Mouse (Mus musculus): Measurements from ENCODE around the gene Pcx. TPM values are rescaled to one million over a fixed set of nuclear protein-coding genes. Genes with fewer than 3 reads are reported as not detected.

The Pcx gene
- polyA plus RNA-seq, 1 experiment from 2014 or later: 32.1 TPM

DNA sequence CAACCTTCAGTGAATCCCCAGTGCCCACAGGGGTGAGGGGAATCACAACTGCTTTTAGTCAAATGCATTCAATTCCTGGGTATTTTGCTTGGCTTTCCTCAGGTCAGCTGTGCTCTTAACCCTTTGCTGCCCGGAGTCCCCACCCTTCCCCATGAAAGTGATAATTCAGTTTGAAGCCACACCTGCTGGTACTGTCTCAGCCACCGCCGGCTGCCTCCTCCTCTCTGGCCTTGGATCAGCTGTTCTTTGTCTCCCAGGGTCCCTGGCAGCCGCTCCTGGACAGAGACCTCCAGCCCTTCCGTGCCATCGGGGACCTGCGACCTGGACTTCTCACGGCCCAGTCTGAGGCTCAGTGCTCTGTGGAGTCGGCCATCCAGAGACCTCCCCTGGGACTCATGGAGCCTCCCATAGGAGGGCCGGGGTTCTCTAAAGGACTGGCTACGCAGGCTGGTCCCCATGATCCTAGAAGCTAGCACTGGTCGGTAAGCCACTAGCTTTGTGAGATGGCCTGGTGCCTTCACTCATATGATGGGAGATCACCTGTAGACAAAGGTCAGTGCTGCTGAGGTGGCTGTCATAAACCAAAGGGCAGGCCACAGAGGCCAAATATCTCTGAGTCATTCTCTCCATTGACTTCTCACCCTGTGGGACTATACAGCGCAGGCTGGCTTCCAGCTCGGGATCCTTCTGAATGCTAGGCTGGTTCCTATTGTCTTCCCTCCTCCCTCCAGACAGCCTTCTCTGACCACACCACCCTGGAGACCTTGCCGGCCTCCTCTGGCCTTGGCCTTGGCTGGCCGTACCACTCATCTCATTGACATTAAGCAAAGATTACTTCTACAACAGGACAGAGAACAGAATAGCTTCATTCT, 12.0 kb upstream of the Pcx start, which contains the start of gene 2010003K11Rik:
Gene 2010003K11Rik, minus strand, starts transcription at position 522 of the 872 bp plus-strand sequence.
- H3K4me1 ChIP-seq: peaks cover 9% of the 10 kb centered on the region; the same call in 1 of the 2 replicates
- no peaks in the 10 kb centered on the region for H3K36me3 ChIP-seq
- no peaks in the 10 kb centered on the region for H3K27me3 ChIP-seq
- no peak for ATAC-seq (ENCODE audit: insufficient number of reproducible peaks, insufficient read depth, low FRiP score, low TSS enrichment)
- no peak within 1 kb of the TSS for H3K4me3 ChIP-seq
- H3K27ac ChIP-seq: peak within 1 kb of the TSS; percentile 30; the same call in 1 of the 2 replicates
- no peaks in the 10 kb centered on the region for H3K9me3 ChIP-seq
- H3K4me2 ChIP-seq (replicated peaks): peak within 1 kb of the TSS; percentile 15; the same call in 1 of the 2 replicates
- no peak within 1 kb of the TSS for H3K9ac ChIP-seq
- WGBS: 55% methylated on average over 16 of the region's 16 CpGs

DNA sequence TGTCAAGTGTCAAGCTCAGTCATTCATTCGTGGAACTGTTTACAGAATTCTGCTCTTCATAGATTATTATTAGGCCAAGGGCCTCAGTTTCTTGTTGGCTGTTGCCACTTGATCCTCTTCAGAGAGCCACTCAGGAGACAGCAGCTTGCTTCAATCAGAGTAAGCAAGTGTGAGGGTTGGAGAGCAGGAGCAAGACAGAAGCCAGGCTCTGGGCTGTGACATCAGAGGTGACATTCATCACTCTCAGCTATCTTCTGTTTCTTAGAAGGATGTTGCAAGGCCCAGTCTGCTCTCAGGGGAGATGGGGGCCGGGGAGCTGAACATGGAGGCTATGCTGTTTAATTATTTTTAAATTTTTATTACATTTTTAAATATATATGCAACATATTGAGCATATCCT, 7.6 kb upstream of the Pcx start:
- H3K4me3 ChIP-seq: no peak overlapping the region
- no peak overlapping the region for H3K4me2 ChIP-seq (replicated peaks)
- no peaks in the 10 kb centered on the region for H3K36me3 ChIP-seq
- H3K9ac ChIP-seq: no peak overlapping the region
- H3K27ac ChIP-seq: no peak overlapping the region
- WGBS: 69% methylated on average over 2 of the region's 2 CpGs
- peaks cover 5% of the 10 kb centered on the region; the same call in 1 of the 2 replicates for H3K4me1 ChIP-seq
- ATAC-seq (ENCODE audit: insufficient number of reproducible peaks, insufficient read depth, low FRiP score, low TSS enrichment): no peak
- H3K27me3 ChIP-seq: no peaks in the 10 kb centered on the region
- no peaks in the 10 kb centered on the region for H3K9me3 ChIP-seq

DNA sequence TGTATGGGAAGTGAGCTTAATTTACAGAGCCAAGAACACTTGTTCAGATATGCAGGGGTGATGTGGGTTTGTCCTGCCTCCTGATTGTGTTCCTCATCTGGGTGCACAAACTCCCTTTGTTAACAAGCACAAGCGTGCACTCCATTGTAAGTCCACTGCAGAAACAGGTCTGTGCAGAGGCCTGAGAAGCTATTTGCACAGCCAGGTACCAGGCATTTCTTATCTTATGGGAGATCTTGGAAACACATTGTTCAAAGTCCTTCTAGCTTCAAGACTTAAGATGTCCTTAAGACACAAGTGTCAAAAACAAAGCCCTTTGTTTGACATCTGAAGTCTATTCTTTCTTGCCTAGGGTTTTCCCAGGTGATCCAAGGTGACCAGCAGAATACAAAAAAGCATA, 5.4 kb upstream of the Pcx start:
- Histone ChIP-seq H3K27me3 (no peaks in the 10 kb centered on the region), H3K4me1 (peaks cover 4% of the 10 kb centered on the region; the same call in 1 of the 2 replicates), H3K36me3 (no peaks in the 10 kb centered on the region), H3K9ac (no peak overlapping the region), H3K27ac (no peak overlapping the region), H3K4me3 (no peak overlapping the region), H3K4me2 (replicated peaks) (no peak overlapping the region), H3K9me3 (no peaks in the 10 kb centered on the region)
- no peak for ATAC-seq (ENCODE audit: insufficient number of reproducible peaks, insufficient read depth, low FRiP score, low TSS enrichment)
- 91% methylated on average over 1 of the region's 1 CpGs for WGBS

DNA sequence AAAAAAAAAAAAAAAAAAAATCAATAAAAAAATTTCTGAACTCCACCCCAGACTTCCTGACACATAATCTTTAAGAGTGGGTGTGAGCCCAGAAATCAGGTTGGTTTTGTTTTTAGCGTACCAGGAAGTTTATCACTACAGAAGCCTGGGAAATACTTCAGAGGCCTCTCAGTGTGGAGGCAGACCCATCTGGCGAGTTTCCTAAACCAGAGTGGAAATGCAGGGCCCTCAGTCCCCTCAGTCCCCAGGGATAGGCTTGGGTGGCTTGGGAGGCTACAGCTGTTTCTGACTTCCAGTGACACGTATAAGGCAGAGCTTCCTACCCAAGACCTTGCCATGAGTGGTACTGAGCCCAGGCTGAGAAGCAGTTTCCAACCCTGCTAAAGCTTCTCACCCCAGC, 2.5 kb upstream of the Pcx start:
- Histone ChIP-seq H3K9me3 (no peaks in the 10 kb centered on the region), H3K4me2 (replicated peaks) (no peak overlapping the region), H3K9ac (no peak overlapping the region), H3K27me3 (no peaks in the 10 kb centered on the region), H3K4me1 (peaks cover 9% of the 10 kb centered on the region), H3K4me3 (no peak overlapping the region), H3K27ac (no peak overlapping the region), H3K36me3 (no peaks in the 10 kb centered on the region)
- 73% methylated on average over 3 of the region's 3 CpGs for WGBS
- no peak for ATAC-seq (ENCODE audit: insufficient number of reproducible peaks, insufficient read depth, low FRiP score, low TSS enrichment)

DNA sequence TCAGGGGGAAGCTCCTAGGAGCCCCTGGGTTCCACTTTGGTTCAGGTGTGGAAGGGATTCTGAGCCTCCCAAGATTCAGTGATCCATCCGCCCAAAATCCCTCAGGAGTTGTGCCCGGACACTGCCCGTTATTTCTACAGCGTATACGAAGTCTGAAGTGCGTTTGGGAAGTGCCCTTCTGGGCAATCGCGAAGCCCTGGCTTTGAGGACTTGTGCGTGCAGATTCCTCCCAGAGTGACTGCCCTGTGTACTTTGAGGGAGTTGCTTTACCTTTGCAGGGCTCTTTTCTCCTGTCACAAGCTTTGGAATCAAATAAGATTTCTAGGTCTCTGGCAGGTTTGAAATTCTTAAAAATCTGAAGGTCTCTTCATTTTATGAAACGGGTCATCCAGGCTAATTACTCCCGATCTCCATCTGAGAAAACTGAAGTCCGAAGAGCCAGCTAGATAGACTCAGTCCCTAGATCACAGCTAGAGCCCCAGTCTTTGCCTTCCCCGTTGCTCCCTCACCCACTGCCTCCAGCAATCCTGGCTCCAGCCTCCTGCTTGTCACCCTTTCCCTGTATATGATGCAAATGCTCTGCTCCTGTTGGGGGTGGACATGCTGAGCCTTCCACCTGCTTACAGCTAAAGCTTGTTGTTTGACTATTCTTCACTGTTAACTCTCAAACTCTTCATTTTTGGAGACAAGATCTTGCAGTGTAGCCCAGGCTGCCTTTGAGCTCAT, 1.0 kb downstream of the Pcx start:
- Histone ChIP-seq H3K27me3 (no peaks in the 10 kb centered on the region), H3K9ac (peak overlapping the region; percentile 48), H3K9me3 (no peaks in the 10 kb centered on the region), H3K36me3 (no peaks in the 10 kb centered on the region), H3K4me1 (peaks cover 28% of the 10 kb centered on the region), H3K4me3 (peak overlapping the region; percentile 63), H3K27ac (no peak overlapping the region), H3K4me2 (replicated peaks) (peak overlapping the region; percentile 74)
- no peak for ATAC-seq (ENCODE audit: insufficient number of reproducible peaks, insufficient read depth, low FRiP score, low TSS enrichment)
- WGBS: 8% methylated on average over 13 of the region's 13 CpGs

DNA sequence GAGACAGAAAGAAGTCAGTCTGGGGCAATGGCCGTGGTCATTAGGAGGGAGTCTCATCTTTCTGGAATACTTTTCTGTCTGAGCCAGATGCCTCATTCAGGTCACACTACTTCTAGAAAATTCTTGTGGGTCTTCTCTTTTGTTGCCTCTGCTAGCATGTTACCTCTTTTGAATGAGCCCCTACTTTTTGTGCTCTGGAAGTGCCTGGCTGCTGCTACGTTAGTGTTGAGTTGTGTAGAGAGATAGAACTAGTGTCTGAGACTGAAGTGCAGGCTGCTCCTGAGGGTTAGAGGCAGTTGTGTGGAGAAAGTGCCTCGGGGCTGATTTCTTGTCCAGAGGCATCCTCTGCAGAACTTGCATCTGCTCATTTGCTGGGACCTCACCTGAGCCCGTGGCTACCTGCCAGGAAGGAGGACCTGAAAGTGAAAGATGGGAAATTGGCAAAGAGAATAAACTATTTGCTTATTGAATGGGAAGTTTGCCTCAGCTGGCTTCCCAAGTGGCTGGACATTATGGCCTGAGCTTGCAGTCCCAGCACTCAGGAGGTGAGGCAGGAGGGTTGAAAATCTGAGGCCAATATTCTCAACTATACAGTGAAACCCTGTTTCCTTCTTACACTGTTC, 3.1 kb downstream of the Pcx start:
- Histone ChIP-seq H3K4me2 (replicated peaks) (no peak overlapping the region), H3K9me3 (no peaks in the 10 kb centered on the region), H3K4me1 (peaks cover 41% of the 10 kb centered on the region), H3K36me3 (no peaks in the 10 kb centered on the region), H3K4me3 (no peak overlapping the region), H3K27ac (no peak overlapping the region), H3K9ac (no peak overlapping the region), H3K27me3 (no peaks in the 10 kb centered on the region)
- 70% methylated on average over 4 of the region's 4 CpGs for WGBS
- ATAC-seq (ENCODE audit: insufficient number of reproducible peaks, insufficient read depth, low FRiP score, low TSS enrichment): no peak

DNA sequence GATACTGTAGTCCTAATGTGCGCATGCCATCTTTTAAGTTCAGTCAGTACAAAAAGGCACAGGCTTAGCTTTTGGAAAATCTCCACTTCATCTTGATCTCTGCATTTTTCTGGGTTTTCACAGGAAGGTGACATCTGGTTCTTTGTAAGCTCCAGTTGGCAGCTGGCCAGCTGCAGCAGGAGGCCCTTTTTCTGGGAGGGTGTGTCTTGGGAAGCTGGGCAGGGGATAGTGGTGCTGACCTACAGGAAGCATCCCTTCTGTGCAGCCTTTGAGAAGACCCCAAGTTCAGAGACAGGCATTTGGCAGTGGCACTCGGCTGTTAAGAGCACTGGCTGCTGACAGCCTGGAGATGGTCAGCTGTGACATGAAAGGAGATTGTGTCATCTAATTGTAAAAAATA, 5.5 kb downstream of the Pcx start:
- Histone ChIP-seq H3K27me3 (no peaks in the 10 kb centered on the region), H3K4me3 (no peak overlapping the region), H3K9ac (no peak overlapping the region), H3K4me2 (replicated peaks) (no peak overlapping the region), H3K27ac (peak overlapping the region; percentile 38), H3K4me1 (peaks cover 39% of the 10 kb centered on the region), H3K9me3 (no peaks in the 10 kb centered on the region), H3K36me3 (no peaks in the 10 kb centered on the region)
- WGBS: 36% methylated on average over 2 of the region's 2 CpGs
- no peak for ATAC-seq (ENCODE audit: insufficient number of reproducible peaks, insufficient read depth, low FRiP score, low TSS enrichment)

DNA sequence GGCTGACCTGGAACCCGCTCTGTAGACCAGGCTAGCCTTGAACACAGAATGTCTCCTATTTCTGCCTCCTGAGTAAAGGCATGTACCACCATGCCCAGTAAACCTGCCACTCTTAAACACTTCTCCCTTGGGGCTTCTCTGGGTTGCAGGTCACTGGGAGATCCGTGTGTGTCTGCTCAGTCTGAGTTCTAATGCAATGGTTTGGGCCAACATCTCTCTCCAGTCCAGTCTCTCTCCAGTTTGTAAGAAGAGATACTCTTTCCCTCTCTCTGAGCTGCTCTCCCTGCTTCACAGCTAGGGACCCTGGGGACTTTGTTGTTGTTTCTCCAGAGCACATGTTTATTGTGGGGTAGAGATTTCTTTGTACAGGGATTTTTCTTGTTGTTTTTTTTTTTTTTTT, 6.0 kb downstream of the Pcx start:
- H3K27ac ChIP-seq: peak overlapping the region; percentile 38
- WGBS: 57% methylated on average over 2 of the region's 2 CpGs

DNA sequence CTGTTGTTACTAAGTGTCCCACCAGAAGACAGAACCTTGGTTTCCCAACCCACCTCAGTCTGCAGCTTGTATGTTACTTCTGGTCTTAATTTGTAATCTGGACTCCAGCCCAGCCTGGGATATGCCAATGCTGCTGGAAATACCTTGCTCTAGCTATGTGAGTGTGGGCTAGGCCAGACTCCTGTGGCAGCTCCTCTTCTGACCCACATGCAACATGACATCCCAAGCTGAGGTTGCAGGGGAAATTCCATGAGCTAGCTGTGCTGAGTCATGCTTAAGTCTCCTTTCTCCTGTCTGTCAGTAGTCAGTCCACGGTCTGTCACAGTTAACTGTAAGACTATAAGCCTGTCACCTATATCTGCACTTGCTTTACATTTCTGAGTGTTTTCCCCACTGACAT, 7.2 kb downstream of the Pcx start:
- WGBS: 61% methylated on average over 1 of the region's 1 CpGs
- H3K27ac ChIP-seq: peak overlapping the region; percentile 25; the same call in 1 of the 2 replicates

More for the DNA sequence above, 6.0 kb downstream of the Pcx start:
- Histone ChIP-seq H3K36me3 (no peaks in the 10 kb centered on the region), H3K9me3 (no peaks in the 10 kb centered on the region), H3K27me3 (no peaks in the 10 kb centered on the region), H3K4me2 (replicated peaks) (no peak overlapping the region), H3K9ac (no peak overlapping the region), H3K4me1 (peaks cover 34% of the 10 kb centered on the region), H3K4me3 (no peak overlapping the region)
- no peak for ATAC-seq (ENCODE audit: insufficient number of reproducible peaks, insufficient read depth, low FRiP score, low TSS enrichment)

DNA sequence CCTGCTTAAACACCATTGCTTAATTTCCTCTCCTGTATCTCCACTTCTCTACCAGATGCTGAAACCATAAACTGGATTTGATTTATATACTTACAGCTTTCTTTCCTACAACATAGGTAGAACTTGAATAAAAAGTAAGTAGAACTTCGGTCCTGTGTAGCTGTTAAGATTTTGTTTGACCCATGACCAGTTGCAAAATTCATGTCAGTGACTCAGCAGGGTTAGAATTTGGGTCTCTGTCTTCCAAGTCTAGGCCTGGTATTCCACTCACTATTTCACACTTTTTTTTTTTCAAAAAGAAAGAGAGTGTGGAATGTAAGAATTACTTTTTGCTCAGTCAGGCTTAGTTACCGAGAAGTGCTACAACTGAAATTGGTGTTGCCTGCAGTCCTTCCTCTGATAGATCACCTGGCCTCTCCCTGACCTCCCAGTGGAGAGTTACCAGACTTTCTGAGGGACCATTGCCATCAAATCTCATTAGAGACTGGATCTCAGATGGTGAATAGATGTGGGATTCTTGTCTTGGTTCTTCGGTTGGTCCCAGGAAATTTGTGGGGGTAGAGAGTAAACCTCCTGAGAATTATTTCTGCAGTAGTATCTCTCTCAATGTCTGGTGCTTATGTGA, 11.3 kb downstream of the Pcx start:
- Histone ChIP-seq H3K9me3 (no peaks in the 10 kb centered on the region), H3K27me3 (no peaks in the 10 kb centered on the region), H3K4me1 (peaks cover 19% of the 10 kb centered on the region), H3K4me2 (replicated peaks) (no peak overlapping the region), H3K9ac (no peak overlapping the region), H3K4me3 (no peak overlapping the region), H3K27ac (peak overlapping the region; percentile 24; the same call in 1 of the 2 replicates), H3K36me3 (no peaks in the 10 kb centered on the region)
- WGBS: 60% methylated on average over 3 of the region's 3 CpGs
- ATAC-seq (ENCODE audit: insufficient number of reproducible peaks, insufficient read depth, low FRiP score, low TSS enrichment): no peak

More for the DNA sequence above, 7.2 kb downstream of the Pcx start:
- no peak for ATAC-seq (ENCODE audit: insufficient number of reproducible peaks, insufficient read depth, low FRiP score, low TSS enrichment)
- no peaks in the 10 kb centered on the region for H3K27me3 ChIP-seq
- no peak overlapping the region for H3K9ac ChIP-seq
- no peak overlapping the region for H3K4me3 ChIP-seq
- peaks cover 41% of the 10 kb centered on the region for H3K4me1 ChIP-seq
- no peaks in the 10 kb centered on the region for H3K9me3 ChIP-seq
- H3K4me2 ChIP-seq (replicated peaks): no peak overlapping the region
- H3K36me3 ChIP-seq: no peaks in the 10 kb centered on the region

DNA sequence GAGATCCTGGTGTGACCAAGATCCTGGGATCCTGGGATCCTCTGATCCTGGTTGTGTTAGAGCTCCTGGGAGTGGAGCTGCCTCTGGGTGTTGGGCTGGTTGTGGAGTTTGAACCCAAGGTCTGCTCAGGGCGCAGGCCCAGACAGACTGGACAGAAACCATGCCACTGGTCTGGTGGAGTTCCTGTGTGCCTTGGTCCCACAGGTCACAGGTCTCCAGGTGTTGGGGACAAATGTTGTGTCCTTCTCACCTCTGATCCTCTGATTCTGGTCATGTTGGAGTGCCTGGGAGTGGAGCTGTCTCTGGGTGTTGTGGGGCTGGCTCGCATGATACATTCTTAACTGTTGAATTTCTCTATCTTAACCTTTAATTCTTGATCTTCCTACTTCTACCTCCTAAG, 24.4 kb downstream of the Pcx start:
- WGBS: 87% methylated on average over 2 of the region's 2 CpGs

More for the DNA sequence above, 24.4 kb downstream of the Pcx start:
- H3K27me3 ChIP-seq: no peaks in the 10 kb centered on the region
- H3K27ac ChIP-seq: no peak overlapping the region
- no peaks in the 10 kb centered on the region for H3K9me3 ChIP-seq
- H3K4me1 ChIP-seq: no peaks in the 10 kb centered on the region
- ATAC-seq (ENCODE audit: insufficient number of reproducible peaks, insufficient read depth, low FRiP score, low TSS enrichment): no peak
- no peak overlapping the region for H3K4me2 ChIP-seq (replicated peaks)
- no peak overlapping the region for H3K9ac ChIP-seq
- H3K4me3 ChIP-seq: no peak overlapping the region
- no peaks in the 10 kb centered on the region for H3K36me3 ChIP-seq
